Mouse (Mus musculus) ES-Bruce4 (cell line): ENCODE measurements around the gene Acp5. TPM values are rescaled to one million over a fixed set of nuclear protein-coding genes. Genes with fewer than 3 reads are reported as not detected.

Experiments used
- H3K27ac ChIP-seq: 2 replicates; pipeline ENCODE4 v1.5.1; 2012; ENCODE audit warnings: low read length, inconsistent platforms; ENCODE audit not compliant: insufficient read depth
- H3K27me3 ChIP-seq: 2 replicates; pipeline ENCODE4 v1.6.1; 2012; ENCODE audit warnings: mild to moderate bottlenecking, low read length, inconsistent platforms; ENCODE audit not compliant: control insufficient read depth, poor library complexity, insufficient read depth, severe bottlenecking
- H3K36me3 ChIP-seq: 2 replicates; pipeline ENCODE4 v1.6.1; 2012; ENCODE audit warnings: inconsistent platforms, mild to moderate bottlenecking, low read length, moderate library complexity; ENCODE audit not compliant: control insufficient read depth, poor library complexity, insufficient read depth, severe bottlenecking
- H3K4me1 ChIP-seq: one replicate; pipeline ENCODE4 v1.8.1; 2011; ENCODE audit warnings: low read length; ENCODE audit not compliant: control insufficient read depth, insufficient read depth
- H3K4me3 ChIP-seq: 2 replicates; pipeline ENCODE4 v1.5.1; 2011; ENCODE audit warnings: low read depth, mild to moderate bottlenecking, low read length
- H3K9ac ChIP-seq: 2 replicates; pipeline ENCODE4 v1.6.1; 2012; ENCODE audit warnings: low read depth, mild to moderate bottlenecking, inconsistent platforms; ENCODE audit not compliant: poor library complexity, severe bottlenecking
- H3K9me3 ChIP-seq: replicated peaks from 2 replicates; pipeline ENCODE4 v1.6.1; 2012; ENCODE audit warnings: mild to moderate bottlenecking, low read length, inconsistent platforms; ENCODE audit not compliant: control insufficient read depth, poor library complexity, insufficient read depth, severe bottlenecking
- CTCF ChIP-seq: IDR thresholded peaks from one replicate; pipeline ENCODE4 v1.8.1; 2011; ENCODE audit warnings: low read depth, low read length
- EP300 ChIP-seq: IDR thresholded peaks from 2 replicates; pipeline ENCODE4 v1.6.1; 2011; ENCODE audit warnings: low read depth, low read length; ENCODE audit not compliant: insufficient read depth
- POLR2A ChIP-seq: IDR thresholded peaks from one replicate; pipeline ENCODE4 v1.8.1; 2011; ENCODE audit warnings: low read length; ENCODE audit not compliant: insufficient read depth
- polyA plus RNA-seq: library from polyadenylated mRNA; stranded (reverse); fragments of >200 nt; gene quantifications from 2 replicates; pipeline ENCODE4 v1.2.4, GENCODE M21; 2011; ENCODE audit warnings: low read depth; ENCODE audit not compliant: missing spikeins, insufficient read depth, insufficient read length

Acp5 gene
- polyA plus RNA-seq, 1 experiment: 7.6 TPM

DNA sequence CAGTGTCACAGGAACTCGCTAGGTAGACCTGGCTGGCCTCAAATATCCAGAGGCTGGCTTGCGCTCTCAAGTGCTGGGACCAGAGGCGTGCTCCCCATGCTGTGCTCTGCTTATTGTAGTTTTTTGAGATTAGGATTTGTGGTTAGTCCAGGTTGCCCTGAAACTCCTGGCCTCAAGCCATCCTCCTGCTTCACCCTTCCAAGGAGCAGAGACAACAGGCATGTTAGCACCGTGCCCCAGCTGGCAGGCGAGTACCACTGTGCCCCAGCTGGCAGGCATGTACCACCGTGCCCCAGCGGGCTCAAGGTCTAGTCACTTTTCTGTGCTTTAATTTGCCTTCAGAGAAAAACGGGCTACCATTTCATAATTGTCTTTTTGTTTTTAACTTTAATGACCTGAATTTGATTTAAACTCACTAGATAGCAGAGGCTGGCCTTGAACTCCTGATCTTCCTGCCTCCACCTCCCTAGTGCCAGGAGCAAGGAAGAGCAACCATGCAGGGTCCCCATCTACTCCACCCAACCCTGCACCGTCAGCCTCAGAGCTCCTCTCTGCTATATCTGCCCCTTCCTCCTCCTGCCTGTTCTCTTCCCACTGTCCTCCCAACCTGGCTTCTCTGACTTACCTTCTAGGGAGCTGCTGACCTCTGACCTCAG, 395 bp downstream of the Acp5 start:
- no peak overlapping the region for H3K27ac ChIP-seq
- no peaks in the 10 kb centered on the region for H3K27me3 ChIP-seq
- TF ChIP-seq EP300 (no peak), POLR2A (no peak), CTCF (no peak)
- no peaks in the 10 kb centered on the region for H3K36me3 ChIP-seq
- H3K9me3 ChIP-seq: no peaks in the 10 kb centered on the region
- H3K4me1 ChIP-seq: peaks cover 10% of the 10 kb centered on the region
- H3K4me3 ChIP-seq: no peak overlapping the region
- H3K9ac ChIP-seq: no peak overlapping the region

DNA sequence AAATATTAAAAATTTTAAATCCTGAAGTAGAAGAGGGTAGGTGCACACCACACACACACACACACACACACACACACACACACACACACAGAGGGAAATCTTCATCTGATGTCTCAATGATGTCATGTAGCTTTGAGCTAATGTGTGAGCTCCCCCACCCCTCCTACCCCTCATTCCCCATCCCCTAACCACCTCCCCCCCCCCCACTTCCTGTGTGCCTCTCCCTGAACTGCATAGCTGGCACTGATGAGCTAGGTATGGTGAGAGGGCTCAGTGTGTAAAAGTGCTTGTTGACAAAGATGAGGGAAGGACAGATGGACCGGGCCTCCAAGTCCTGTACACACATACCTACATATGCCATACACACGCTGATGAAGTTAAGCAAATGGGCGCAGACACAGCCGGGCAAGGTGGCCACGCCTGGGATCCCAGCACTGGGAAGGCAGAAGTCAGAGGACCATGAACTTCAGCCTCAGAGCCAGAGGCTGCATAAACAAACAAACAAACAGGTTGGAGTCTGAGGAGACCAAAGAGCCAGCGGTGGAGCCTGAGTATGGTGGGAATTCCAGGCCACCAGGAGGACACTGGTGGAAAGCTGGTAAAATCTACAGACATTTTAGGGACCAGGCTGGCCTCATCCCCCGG, 1.1 kb downstream of the Acp5 start:
- H3K9me3 ChIP-seq: no peaks in the 10 kb centered on the region
- TF ChIP-seq EP300 (no peak), POLR2A (no peak), CTCF (no peak)
- no peak overlapping the region for H3K4me3 ChIP-seq
- no peaks in the 10 kb centered on the region for H3K27me3 ChIP-seq
- H3K27ac ChIP-seq: no peak overlapping the region
- H3K9ac ChIP-seq: no peak overlapping the region
- H3K4me1 ChIP-seq: peaks cover 10% of the 10 kb centered on the region
- no peaks in the 10 kb centered on the region for H3K36me3 ChIP-seq

GRCm38 (mm10) chr9:22132220-22132619, 3.3 kb downstream of the Acp5 start:
- Histone ChIP-seq H3K9ac (peak overlapping the region; percentile 47), H3K27ac (no peak overlapping the region), H3K4me3 (peak overlapping the region; percentile 67), H3K4me1 (peaks cover 11% of the 10 kb centered on the region), H3K36me3 (no peaks in the 10 kb centered on the region), H3K9me3 (no peaks in the 10 kb centered on the region), H3K27me3 (no peaks in the 10 kb centered on the region)
- TF ChIP-seq EP300 (peak; percentile 90), POLR2A (no peak)

DNA sequence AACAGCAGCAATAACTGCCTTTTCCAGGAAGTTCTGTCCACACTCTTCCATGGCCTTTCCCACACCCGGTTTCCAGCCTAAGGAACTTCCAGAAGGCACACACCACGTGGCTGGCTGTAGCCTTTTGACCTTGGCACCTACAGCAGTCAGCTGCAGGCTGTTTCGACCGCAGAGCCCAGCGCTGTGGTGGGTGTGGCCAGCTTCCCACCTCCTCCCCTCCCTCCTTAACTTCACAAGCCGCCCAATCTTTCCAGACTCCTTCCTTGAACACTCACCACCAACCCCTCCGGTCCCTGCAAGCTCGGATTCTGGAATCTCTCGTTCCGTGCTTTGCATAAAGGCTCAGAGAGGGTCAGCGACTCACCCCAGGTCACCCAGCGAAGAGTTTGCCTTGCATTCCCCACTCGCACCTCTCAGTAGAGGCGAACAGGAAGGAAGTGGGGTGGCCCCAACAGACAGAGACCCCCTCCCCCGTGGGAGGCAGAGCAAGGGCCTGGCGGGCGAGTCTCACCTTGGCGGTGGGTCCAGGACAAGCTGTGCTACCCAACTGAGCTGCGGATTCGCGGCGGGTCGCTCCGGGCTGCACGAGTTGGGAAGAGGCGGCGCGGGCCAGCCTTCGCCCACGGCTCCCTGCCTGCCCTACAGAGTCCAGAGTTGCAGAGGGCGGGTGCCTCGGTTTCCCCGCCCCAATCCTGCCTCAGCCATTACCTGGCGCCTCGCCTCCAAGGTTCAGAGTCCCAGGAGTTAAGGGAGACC, 4.1 kb downstream of the Acp5 start:
- Histone ChIP-seq H3K9me3 (no peaks in the 10 kb centered on the region), H3K4me1 (peaks cover 12% of the 10 kb centered on the region), H3K27ac (peak overlapping the region; percentile 11; the same call in 1 of the 2 replicates), H3K4me3 (peak overlapping the region; percentile 67), H3K36me3 (no peaks in the 10 kb centered on the region), H3K27me3 (no peaks in the 10 kb centered on the region), H3K9ac (peak overlapping the region; percentile 47)
- TF ChIP-seq POLR2A: no peak
- TF ChIP-seq EP300: peak; percentile 91

DNA sequence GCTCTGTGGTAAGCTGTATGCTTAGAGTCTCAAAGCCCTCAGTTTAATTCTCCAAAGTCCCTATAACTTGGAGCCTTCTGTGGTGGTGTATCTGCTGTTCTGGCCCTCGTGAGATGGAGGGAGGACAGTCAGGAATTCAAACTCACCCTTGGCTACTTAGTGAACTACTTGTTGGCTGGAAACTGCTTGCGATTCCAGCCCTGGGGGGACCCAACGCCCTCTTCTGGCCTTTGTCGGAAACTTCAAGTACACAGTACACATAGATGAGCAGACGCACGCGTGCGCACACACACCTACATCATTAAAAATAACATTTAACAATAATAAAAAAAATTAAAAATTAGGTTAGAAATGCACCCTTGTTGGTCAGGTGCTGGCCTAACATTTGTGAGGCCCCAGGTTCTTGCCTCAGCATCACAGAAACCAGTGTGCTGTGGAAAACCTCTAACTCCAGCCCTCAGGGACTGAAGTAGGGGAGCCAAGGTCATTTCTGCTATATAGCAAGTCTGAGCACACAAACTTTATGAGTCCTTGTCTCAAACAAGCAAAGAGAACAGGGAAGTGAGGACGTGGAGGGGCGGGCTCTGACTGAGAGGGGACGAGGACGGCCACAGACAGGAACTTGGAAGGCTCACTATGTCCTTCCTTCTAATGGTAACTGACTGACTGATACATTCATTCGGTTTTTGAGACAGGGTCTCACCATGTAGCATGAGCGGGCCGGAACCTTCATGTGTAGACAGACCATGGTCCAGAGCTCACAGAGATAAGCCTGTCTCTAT, 10.1 kb downstream of the Acp5 start:
- Histone ChIP-seq H3K9me3 (no peaks in the 10 kb centered on the region), H3K36me3 (no peaks in the 10 kb centered on the region), H3K4me3 (no peak overlapping the region), H3K9ac (no peak overlapping the region), H3K27me3 (no peaks in the 10 kb centered on the region), H3K27ac (no peak overlapping the region), H3K4me1 (peaks cover 4% of the 10 kb centered on the region)
- TF ChIP-seq POLR2A (no peak), EP300 (no peak), CTCF (peak; percentile 24)
